Mouse (Mus musculus): ENCODE data around the gene Vpreb2. TPM values are rescaled to one million over a fixed set of nuclear protein-coding genes. Genes with fewer than 3 reads are reported as not detected.
A peak's percentile ranks its signal among the peaks of the same experiment; 100 is the strongest.
"Not testable (repeated sequence)": the region's sequence is repeated elsewhere in the genome, so short reads cannot be mapped to it uniquely, and the experiment has no call there.

Gene Vpreb2
- total RNA-seq (2022), result not detected

DNA sequence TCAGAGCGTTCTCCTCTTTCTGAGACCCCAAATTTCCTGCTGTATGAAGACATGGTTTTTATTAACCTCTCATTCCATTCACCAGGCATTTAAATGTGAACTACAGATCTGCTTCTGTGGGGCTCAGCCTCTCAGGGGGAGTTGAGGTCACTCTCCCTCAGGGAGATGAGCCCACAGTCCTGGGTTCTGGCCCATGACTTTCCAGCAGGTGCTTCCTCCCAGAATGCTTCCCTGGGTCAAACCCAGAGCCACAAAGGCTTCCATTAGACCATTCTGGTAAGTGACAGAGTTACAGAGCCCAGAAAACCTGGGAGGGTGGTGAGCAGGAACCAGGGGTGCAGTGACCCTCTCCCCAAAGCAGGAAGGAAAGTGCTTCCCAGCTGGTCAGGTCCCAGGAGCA is at the start of gene Vpreb2:
Vpreb2 (plus strand) TSS at position 301 of the 400 bp plus-strand sequence.
- no peak for DNase-seq (ENCODE audit: low spot score in 2 of 2)

DNA sequence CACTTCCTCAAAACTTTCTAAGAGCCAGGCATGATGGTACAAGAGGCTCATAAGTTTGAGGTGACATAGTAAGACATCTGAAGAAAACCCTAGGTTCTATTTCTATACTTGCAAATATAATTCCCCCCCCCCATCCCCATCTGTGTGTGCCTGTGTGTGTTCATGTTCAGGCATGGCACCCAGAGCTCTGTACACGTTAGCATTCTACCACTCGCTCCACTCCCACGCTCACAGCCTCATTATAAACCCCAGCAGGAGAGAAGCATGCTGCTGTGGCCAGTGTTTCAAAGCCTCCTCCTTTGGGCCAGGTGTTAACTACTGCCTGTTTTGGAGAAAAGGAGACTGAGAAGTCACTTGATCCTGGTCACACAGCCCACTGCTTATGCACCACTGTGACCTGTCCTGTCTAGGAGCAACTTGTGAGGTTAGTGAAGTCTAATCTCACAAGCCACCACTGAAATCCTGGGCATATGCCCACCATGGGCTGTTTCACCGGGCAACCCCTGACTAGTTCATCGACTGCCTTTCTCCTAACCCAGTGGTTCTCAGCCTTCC is 48.2 kb upstream of the Vpreb2 start:
- no peak for DNase-seq (ENCODE audit: low spot score in 2 of 2)

DNA sequence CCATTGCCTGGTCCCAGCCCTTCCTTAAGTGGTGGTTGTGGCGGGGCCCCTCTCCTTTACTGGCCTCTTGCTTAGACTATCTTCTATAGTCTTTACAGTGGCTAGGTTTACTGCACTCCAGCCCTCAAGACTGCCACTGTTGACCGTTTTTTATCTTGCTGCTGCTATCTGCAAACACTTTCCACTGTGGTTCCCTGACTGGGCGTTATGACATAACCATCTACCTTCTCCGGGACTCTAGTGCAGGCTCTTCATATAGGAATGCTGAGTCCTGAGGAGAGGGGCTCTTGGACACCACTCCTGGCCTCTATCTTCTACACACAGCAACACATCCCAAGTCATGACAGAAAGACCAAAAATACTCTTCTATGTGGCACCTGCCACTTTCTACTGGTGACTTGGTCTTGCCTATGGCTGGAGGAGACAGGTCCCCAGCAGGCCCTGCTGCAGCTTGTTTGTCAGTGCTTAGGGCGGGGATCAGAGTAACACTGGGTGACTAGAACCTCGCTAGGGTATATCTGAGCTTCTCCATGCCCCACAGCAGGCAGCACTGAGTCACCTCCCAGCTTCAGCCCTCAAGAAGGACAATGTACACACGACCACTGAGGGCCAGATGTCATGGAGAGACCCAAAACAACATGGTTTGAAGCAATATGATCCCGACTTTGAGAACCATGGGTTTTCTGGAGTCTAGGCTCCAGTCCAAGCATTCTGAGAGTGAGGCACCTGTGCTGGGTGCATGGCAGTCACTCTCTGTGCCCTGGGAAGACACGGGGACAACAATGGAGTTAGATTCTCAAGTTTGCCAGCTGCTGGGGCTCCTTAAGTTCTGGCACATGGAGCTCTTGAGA is 46.4 kb upstream of the Vpreb2 start:
- DNase-seq (ENCODE audit: low spot score in 2 of 2), result no peak

DNA sequence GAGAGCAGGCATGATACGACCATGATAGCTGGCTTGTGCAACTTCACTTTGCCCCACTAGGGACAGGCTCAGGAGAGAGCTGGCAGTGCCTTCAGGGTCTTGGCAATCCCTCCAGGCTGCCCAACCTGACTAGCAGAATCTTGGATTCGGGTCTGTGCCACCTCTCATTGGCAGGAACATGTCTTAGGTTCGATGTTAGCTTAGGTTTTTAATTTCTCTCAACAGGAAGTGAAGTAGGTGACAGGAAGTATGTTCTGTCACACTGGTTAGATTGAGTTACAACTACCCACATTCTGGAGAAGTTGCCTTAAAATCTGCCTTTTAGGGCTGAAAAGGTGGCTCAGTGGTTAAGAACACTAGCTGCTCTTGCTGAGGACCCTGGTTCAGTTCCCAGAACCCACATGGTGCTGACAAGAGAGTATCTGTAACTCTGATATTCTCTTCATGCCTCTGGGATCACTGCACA is 45.8 kb upstream of the Vpreb2 start:
- no peak for DNase-seq (ENCODE audit: low spot score in 2 of 2)

GRCm38 (mm10) chr16:17936776-17937175 is 43.5 kb upstream of the Vpreb2 start:
- no peak for DNase-seq (ENCODE audit: low spot score in 2 of 2)

DNA sequence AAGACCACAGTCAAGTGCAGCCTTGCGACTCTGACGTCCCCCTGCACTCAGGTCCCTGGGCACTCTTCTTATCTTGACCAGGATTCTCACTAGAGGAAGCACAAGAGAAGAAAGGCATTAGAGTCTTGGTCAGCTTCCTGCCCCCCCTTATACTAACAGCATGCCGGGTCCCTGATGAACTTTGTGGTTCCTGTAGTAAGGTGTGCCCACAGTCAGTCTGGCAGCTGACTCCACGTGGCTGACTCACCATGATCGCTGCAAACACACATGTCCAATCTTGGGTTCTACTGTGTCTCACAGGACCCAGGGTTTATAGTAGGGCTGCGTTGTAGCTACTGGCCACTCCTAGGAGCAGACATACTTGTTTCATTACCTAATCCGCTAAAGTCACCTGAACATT is 42.0 kb upstream of the Vpreb2 start:
- DNase-seq (ENCODE audit: low spot score in 2 of 2), result no peak

DNA sequence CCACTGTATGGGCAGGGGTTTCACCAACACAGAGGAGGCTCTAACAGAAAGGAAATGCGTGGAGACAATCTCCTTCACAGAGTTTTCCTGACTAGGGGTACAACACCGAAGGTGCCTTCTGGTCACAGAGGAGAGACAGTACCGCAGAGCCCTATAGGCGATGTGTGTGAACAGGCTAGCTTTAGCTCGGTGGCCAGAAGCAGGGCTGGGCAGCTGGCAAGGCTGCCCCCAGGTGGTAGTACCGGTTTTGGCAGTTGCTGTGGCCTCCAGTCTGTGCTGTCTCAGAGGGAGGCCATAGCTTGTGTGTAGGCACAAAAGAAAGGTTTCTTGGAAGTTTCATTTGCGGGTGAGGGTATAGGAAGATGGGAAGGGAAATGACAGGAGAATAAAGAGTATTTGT is 41.4 kb upstream of the Vpreb2 start:
- DNase-seq (ENCODE audit: low spot score in 2 of 2), result no peak

DNA sequence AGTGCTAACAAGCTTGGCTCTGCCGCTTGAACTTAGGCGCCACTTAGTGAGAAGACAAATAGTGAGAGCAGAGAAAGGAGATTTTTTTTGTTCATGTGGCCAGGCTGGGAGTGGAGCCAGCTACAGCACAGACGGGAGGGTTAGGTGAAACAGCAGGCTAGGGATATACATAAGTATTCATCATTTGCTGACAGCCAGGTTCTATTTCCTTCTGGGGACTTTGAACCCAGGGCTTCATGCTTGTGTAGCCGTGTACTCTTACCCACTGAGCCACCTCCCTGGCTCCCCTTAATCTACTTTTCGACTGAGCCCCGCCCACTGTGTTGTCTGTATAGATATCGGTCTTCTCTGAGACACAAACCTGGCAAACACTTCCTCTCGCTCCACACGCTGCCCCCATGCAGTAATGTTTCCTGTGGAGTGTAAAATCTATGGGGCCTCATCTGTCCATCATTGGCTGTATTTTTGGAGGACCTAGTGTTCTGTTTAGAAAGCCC is 40.9 kb upstream of the Vpreb2 start:
- no peak for DNase-seq (ENCODE audit: low spot score in 2 of 2)

GRCm38 (mm10) chr16:17943466-17943865 is 36.8 kb upstream of the Vpreb2 start:
- no peak for DNase-seq (ENCODE audit: low spot score in 2 of 2)

DNA sequence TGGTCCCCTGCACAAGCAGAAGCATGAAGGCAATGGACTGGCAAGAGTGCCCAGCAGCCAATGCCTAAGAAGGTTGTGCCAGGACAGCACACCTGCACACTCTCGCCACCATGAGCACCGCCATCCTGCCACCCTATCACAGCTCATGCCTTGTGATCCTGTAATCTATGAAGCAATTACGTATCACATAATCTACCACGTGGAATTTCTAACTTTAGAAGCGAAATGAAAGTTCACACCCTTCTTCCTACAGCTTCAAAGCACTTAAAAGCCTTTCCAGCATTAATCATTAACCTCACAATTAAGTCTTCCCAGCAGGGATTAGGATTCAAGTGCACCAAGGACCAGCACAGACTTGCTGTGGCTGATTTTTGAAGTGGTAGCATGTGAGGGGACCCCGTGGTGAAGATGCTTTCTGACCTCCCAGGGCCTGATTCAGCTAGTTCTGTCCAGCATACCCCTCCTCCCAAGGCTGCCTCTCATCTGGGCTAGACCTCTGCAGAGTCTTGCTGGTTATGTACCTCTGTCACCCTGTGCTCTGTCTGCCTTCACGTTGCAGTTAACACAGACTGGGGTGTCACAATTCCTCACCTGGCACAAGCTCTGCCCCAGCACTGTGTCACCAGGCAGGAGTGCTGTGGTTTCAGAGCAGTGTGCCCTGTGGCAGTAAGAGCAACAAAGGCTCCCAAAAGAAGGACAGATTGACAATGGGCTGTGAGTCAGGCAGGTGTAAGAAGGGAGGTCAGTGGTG is 35.0 kb upstream of the Vpreb2 start:
- DNase-seq (ENCODE audit: low spot score in 2 of 2), result no peak

GRCm38 (mm10) chr16:17949421-17949877 is 30.8 kb upstream of the Vpreb2 start:
- DNase-seq (ENCODE audit: low spot score in 2 of 2), result no peak

DNA sequence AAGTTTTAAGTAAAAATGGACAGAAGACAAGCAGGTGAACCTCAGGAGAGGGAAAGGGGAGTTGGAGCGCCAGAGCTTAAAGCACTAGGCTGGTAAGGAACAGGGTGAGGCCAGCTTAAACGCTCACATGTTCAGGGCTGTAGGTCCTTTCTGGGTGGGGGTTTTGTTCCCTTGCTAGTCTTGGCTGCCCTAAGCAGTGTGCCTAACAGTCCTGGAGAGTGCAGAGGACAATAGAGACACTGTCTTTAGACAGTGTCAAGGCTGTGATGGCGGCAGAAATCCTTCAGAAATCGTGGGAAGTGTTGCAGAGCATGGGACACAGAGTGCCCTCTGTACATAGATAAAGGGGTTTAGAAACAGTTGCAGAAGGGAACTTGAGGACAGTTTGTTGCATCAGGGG is 30.2 kb upstream of the Vpreb2 start:
- no peak for DNase-seq (ENCODE audit: low spot score in 2 of 2)

DNA sequence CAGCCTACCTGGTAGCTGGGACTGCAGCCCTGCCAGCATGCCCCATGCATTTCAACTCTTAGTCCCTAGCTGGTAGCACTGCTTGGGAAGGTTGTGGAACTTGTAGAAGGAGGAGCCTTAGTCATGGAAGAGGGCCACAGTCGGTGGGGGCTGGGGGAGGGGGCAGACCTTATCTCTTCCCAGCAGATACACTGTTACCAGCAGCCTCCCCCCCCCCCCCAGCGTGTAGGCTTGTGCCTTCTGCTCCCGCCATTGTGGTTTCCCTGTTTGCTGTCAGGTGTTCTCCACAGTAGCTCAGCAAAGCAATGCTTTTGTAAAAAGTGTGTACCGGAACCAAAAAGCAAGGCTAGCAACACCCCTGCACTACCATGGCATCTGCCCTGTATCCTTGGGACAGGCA is 28.6 kb upstream of the Vpreb2 start:
- DNase-seq (ENCODE audit: low spot score in 2 of 2), result no peak

DNA sequence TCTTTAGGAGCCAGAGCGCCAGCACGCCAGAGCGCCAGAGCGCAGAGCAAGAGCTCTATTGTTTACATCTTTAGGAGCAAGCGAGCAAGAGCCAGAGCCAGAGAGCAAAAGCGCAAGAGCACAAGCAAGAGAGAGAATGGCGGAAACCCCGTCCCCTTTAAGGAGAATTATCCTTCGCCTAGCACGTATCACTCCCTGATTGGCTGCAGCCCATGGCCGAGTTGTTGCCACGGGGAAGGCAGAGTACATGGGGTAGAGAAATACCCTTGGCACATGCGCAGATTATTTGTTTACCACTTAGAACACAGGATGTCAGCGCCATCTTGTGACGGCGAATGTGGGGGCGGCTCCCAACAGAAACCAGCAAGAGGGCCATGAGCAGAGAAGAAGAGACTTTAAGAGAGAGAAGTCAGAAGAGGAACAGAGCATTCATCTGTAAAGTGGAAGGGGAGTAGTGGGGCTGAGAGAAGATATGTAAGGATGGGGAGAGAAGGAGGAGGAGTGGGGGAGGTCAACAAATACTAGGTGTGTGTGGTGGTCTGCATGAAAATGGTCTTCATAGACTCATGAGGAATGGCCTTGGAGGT is 24.1 kb upstream of the Vpreb2 start:
- not testable (repeated sequence) for DNase-seq (ENCODE audit: low spot score in 2 of 2)

DNA sequence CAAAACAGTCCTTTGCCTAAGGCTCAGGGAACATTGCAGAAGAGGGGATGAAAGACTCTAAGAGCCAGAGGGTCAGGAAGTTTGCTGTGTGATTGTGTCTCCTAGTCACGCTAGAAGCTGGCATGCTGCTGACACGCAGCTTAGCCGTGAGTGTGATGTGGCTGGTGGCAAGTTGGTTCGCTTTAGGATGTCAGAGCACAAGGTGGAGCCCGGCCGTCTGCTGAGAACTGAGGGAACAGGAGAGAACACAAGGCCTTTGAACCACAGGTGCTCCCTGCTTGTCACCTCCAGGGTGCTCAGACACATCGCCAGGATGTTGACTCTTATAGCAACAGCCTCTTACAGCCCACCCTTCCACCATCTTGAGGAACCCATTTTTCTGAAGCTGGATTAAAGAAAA is 18.1 kb upstream of the Vpreb2 start:
- no peak for DNase-seq (ENCODE audit: low spot score in 2 of 2)

DNA sequence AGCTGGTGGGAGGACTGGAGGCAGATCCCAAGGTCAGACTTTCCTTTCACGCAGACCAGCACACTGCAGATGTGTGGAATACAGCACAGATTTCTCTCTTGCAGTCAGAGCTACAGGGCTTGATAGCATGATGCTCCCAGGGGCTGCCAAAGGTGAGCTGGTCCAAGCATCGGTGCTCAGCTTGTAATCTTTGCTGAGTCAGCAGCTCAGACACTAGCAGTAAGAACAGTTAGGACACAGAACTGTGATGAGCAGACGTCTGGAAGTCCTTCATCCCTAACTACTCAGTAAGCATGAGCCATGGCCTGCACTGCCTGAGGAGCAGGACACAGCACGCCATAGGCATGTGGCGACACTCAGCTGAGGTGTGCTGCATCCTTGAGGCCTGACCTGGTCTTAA is 8.4 kb upstream of the Vpreb2 start:
- DNase-seq (ENCODE audit: low spot score in 2 of 2), result no peak

GRCm38 (mm10) chr16:17977840-17978239 is 2.4 kb upstream of the Vpreb2 start:
- DNase-seq (ENCODE audit: low spot score in 2 of 2), result not testable (repeated sequence)

DNA sequence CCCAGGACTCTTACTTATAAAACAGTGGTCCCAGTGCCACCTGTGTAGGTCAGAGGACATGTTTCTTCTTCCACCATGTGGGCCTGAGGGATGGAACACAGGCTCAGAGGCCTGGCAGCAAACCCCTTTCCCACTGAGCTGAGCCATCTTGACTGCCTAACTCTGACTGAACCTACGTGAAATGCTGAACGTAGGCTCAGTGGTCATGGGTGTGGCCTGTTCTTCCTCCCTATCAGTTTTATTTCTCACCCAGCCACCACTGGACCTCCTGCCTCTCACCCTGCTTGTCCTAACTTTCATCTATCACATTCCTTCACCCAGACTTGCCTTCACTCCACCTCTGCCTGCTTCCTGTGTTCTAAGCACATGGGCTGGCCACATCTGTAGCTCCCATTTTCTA is 3.0 kb downstream of the Vpreb2 start:
- no peak for DNase-seq (ENCODE audit: low spot score in 2 of 2)

GRCm38 (mm10) chr16:17984231-17984630 is 4.0 kb downstream of the Vpreb2 start:
- DNase-seq (ENCODE audit: low spot score in 2 of 2), result no peak

DNA sequence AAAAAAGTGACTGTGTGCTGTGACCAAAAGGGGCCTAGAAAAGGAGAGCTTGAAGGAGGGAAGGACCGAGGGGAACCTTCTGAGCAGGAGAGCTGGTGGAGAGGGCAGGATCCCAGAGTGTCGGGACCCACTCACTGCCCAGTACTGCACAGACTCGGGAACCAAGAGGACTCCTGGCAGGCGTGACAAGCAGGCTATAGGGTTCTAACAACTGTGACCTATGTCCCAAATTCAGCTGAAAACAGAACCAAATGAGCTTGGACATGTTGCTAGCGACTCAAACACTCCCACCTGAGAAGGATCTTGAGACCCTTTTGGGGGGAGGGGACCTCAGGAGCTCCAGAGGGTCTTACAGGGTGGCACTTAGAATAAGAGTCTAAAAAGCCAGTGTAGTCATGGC is 4.8 kb downstream of the Vpreb2 start:
- DNase-seq (ENCODE audit: low spot score in 2 of 2), result no peak

DNA sequence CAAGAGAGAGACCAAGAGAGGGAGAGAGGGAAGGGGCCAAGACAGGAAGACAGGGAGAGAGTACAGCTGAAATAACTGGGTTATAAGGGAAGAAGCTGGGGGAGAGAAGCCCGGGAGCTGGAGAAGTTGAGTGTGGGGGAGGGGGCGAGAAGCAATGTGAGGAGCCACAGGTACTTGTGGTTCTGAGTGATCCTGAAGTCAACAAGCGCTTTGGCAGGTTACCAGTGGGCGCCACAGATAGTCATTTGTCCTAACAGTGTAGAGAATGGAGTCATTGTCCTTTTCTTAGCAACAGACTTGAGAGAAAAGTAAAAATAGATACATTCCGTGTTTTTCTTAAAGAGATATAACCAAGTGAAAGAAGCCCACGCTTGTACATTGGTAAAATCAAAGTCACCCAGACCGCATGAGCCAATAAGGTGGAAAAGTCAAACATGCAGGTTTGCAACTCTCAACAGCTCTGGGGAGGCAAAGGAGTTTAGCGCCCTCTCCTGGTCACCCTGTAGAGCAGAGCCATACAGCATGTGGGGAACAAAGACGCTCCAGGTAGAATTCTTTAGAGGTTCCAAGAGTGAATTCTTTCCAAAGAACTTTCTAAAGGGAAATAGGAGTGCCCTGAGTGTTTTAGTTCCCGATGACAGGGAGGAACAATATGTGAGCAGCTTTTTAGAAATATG is 6.4 kb downstream of the Vpreb2 start:
- DNase-seq (ENCODE audit: low spot score in 2 of 2), result peak; percentile 14 to 33

Data from layer of hippocampus, adult 8-10 months (tissue).